9 mouse cellular contexts compared by ENCODE assay signal in genomic region chr1:151390029-151390428, GRCm38 (mm10). TPM values are rescaled to one million over a fixed set of nuclear protein-coding genes. Genes with fewer than 3 reads are reported as not detected.
DNase-seq lines count a peak whose midpoint lies in the region; ATAC-seq and TF ChIP-seq lines count a peak whose summit lies in the region.
"Had no signal": no experiment of that assay in that cellular context is flagged by ENCODE, and none has a peak within 500 bp of the region (broad histone marks: within the 10 kb centered on the region; RNA-seq: fewer than 3 reads in every experiment).

No protein-coding gene starts in this region.

- no peak overlapping the region for H3K9ac ChIP-seq in lung, postnatal 0 days (replicated peaks; ENCODE audit: low read depth)
- H3K9ac ChIP-seq: forebrain, embryonic 15.5 days had no signal

- H3K36me3 ChIP-seq in lung, postnatal 0 days (ENCODE audit: insufficient read depth, low read length), result peaks cover 7% of the 10 kb centered on the region

- H3K4me3 ChIP-seq in layer of hippocampus, adult 2 months, result no peak overlapping the region
- H3K4me3 ChIP-seq in lung, postnatal 0 days (ENCODE audit: low read depth, low read length), result no peak overlapping the region
- H3K4me3 ChIP-seq: forebrain, embryonic 15.5 days had no signal

- no peaks in the 10 kb centered on the region for H3K4me1 ChIP-seq in lung, postnatal 0 days (ENCODE audit: insufficient read depth, low read depth, low read length)
- H3K4me1 ChIP-seq: forebrain, embryonic 15.5 days had no signal

- no peaks in the 10 kb centered on the region for H3K9me3 ChIP-seq in lung, postnatal 0 days (ENCODE audit: low read length)
- H3K9me3 ChIP-seq: forebrain, embryonic 15.5 days had no signal

- ATAC-seq in CD4-positive, CD25-positive, alpha-beta regulatory T cell, adult 4 months, result no peak
- no peak for ATAC-seq in lung, postnatal 0 days
- ATAC-seq: forebrain, embryonic 15.5 days had no signal

- H3K27me3 ChIP-seq in lung, postnatal 0 days (replicated peaks; ENCODE audit: insufficient read depth, low read length), result no peaks in the 10 kb centered on the region
- H3K27me3 ChIP-seq: forebrain, embryonic 15.5 days had no signal

- no peak overlapping the region for H3K27ac ChIP-seq in layer of hippocampus, adult 2 months
- H3K27ac ChIP-seq in lung, postnatal 0 days (ENCODE audit: low read length), result no peak overlapping the region
- H3K27ac ChIP-seq: forebrain, embryonic 15.5 days had no signal

- WGBS in lung, postnatal 0 days, result 100% methylated on average over 1 of the region's 1 CpGs

- no peak for TF ChIP-seq POLR2A in brain, embryonic 14.5 days (IDR thresholded peaks at IDR 0.05; ENCODE audit: borderline replicate concordance, extremely low read depth, insufficient read depth, insufficient read length, poor library complexity, severe bottlenecking)

- DNase-seq in CD4-positive, CD25-positive, alpha-beta regulatory T cell, adult 2 months (ENCODE audit: low read depth, low spot score), result peak; percentile 16
- no peak for DNase-seq in layer of hippocampus, adult 2 months (ENCODE audit: low spot score in 2 of 2)
- DNase-seq in layer of hippocampus, adult 8-10 months (ENCODE audit: low spot score in 2 of 2), result no peak
- DNase-seq in brain, embryonic 14.5 days (ENCODE audit: low read depth), result peak; percentile 38
- peak; percentile 39 for DNase-seq in lung, postnatal 0 days (ENCODE audit: low spot score)
- no peak for DNase-seq in natural killer cell, adult 2 months (ENCODE audit: low spot score in 2 of 2)
- no peak for DNase-seq in right cerebral cortex, adult 18-20 months

- no peak overlapping the region for H3K4me2 ChIP-seq in lung, postnatal 0 days (replicated peaks; ENCODE audit: low read depth, low read length)
- H3K4me2 ChIP-seq: forebrain, embryonic 15.5 days had no signal

- TF ChIP-seq CTCF in layer of hippocampus, adult 2 months (conservative IDR thresholded peaks at IDR 0.05), result peak; percentile 69
- peak; percentile 47; the same call in 1 of the 2 replicates for TF ChIP-seq CTCF in brain, embryonic 14.5 days (IDR thresholded peaks at IDR 0.05; ENCODE audit: borderline replicate concordance, extremely low read depth, insufficient read depth, insufficient read length)
- TF ChIP-seq CTCF in lung, postnatal 0 days (IDR thresholded peaks at IDR 0.05), result peak; percentile 69

- no peak for TF ChIP-seq EP300 in lung, postnatal 0 days (IDR thresholded peaks at IDR 0.05)

RNA-seq across cellular contexts. Expression of gene Swt1, which starts 38.2 kb away (rescaled TPM):
- 10 to 100 TPM; 41.5 to 57.0 TPM for polyA plus RNA-seq in CD4-positive, CD25-positive, alpha-beta regulatory T cell, adult 4 months (2017; shearing (Covaris generic))
- total RNA-seq in layer of hippocampus, adult 2 months (2021), result 10 to 100 TPM; 11.6 to 21.2 TPM
- 10 to 100 TPM; 13.2 to 17.7 (median 15.5) TPM for total RNA-seq in layer of hippocampus, adult 8-10 months (2022)
- polyA plus RNA-seq in brain, embryonic 14.5 days (2012; rRNA removed), result 12.0 and 15.0 TPM in 2 replicates
- 75.3 and 92.6 TPM in 2 replicates for polyA plus RNA-seq in lung, postnatal 0 days (2015; fragmentation: Nextera tagmentation; extraction: Ambion mirVana)

RNA-seq across cellular contexts. Expression of gene Trmt1l, which starts 38.3 kb away (rescaled TPM):
- polyA plus RNA-seq in CD4-positive, CD25-positive, alpha-beta regulatory T cell, adult 4 months (2017; shearing (Covaris generic)), result 10 to 100 TPM; 35.7 to 46.8 TPM
- total RNA-seq in layer of hippocampus, adult 2 months (2021), result 10 to 100 TPM; 31.7 to 35.5 TPM
- total RNA-seq in layer of hippocampus, adult 8-10 months (2022), result 10 to 100 TPM; 27.8 to 35.1 (median 32.3) TPM
- 33.2 and 33.6 TPM in 2 replicates for polyA plus RNA-seq in brain, embryonic 14.5 days (2012; rRNA removed)
- polyA plus RNA-seq in lung, postnatal 0 days (2015; fragmentation: Nextera tagmentation; extraction: Ambion mirVana), result 19.8 and 24.1 TPM in 2 replicates

RNA-seq across cellular contexts. Expression of gene Ivns1abp, which starts 45.8 kb away (rescaled TPM):
- polyA plus RNA-seq in CD4-positive, CD25-positive, alpha-beta regulatory T cell, adult 4 months (2017; shearing (Covaris generic)), result 100 to 1,000 TPM; 108 to 127 TPM
- 10 to 100 TPM; 85.8 to 96.9 TPM for total RNA-seq in layer of hippocampus, adult 2 months (2021)
- 10 to 100 TPM; 87.0 to 94.5 (median 92.4) TPM for total RNA-seq in layer of hippocampus, adult 8-10 months (2022)
- 203 and 240 TPM in 2 replicates for polyA plus RNA-seq in brain, embryonic 14.5 days (2012; rRNA removed)
- polyA plus RNA-seq in lung, postnatal 0 days (2015; fragmentation: Nextera tagmentation; extraction: Ambion mirVana), result 107 and 117 TPM in 2 replicates

Comparison
In these comparisons a context has a peak if more than half of its experiments do, and no peak if none do; other contexts are left out.
1. DNase-seq: peak in CD4-positive, CD25-positive, alpha-beta regulatory T cell, adult 2 months (single experiment), brain, embryonic 14.5 days (single experiment) and lung, postnatal 0 days (single experiment); none in layer of hippocampus, adult 2 months (0 of 2), layer of hippocampus, adult 8-10 months (0 of 2), natural killer cell, adult 2 months (0 of 2) and right cerebral cortex, adult 18-20 months (single experiment).
2. Peak in every context shown above with its lines, with median percentiles within 50 percentile points of each other: CTCF ChIP-seq.